Mouse (Mus musculus) inflammation-experienced regulatory T-cells (primary cell): ENCODE data around the gene Mak. TPM values are rescaled to one million over a fixed set of nuclear protein-coding genes. Genes with fewer than 3 reads are reported as not detected.

Experiments used
- polyA plus RNA-seq, 2 experiments: library from polyadenylated mRNA; unstranded; fragments of 100-300 nt; shearing (Covaris generic); gene quantifications; one replicate each; pipeline ENCODE4 v1.2.1; 2017

Gene Mak
- polyA plus RNA-seq, result 1 to 10 TPM in 1 of 2 experiments, under 1 TPM in 1; 0.12 to 1.1 TPM

GRCm38 (mm10) chr13:41079421-41079780 lies at the start of gene Mak:
Gene Mak, minus strand, starts transcription at chr13:41079706.

GRCm38 (mm10) chr13:41113940-41114339 lies 34.4 kb upstream of the Mak start, which contains the start of gene Sycp2l:
Gene Sycp2l, plus strand, starts transcription at chr13:41114307.

GRCm38 (mm10) chr13:41110935-41111334 lies 31.4 kb upstream of the Mak start, which contains the start of gene Gcm2:
Gene Gcm2, minus strand, starts transcription at chr13:41111035.

GRCm38 (mm10) chr13:41015829-41016634 lies 63.5 kb downstream of the Mak start, which contains the start of gene Tmem14c:
Gene Tmem14c, plus strand, starts transcription at chr13:41016292.

GRCm38 (mm10) chr13:41000926-41001639 lies 78.4 kb downstream of the Mak start, which contains the start of gene Pak1ip1:
Gene Pak1ip1, plus strand, starts transcription at chr13:41001023.

Other genes with a start within 250 kb of the Mak start
- gene Gcnt2, start 220.0 kb downstream of the Mak start, polyA plus RNA-seq, result 1 to 10 TPM in 1 of 2 experiments, not detected in 1; 1.9 TPM
- gene Pak1ip1, start 78.7 kb downstream of the Mak start, polyA plus RNA-seq, result 100 to 1,000 TPM in 1 of 2 experiments, 10 to 100 TPM in 1; 78.8 to 103 TPM
- gene Tmem14c, start 63.4 kb downstream of the Mak start, polyA plus RNA-seq, result 100 to 1,000 TPM; 132 to 145 TPM
- under 1 TPM; 0.18 to 0.76 TPM for gene Gcm2, start 31.3 kb upstream of the Mak start, polyA plus RNA-seq
- gene Sycp2l, start 34.6 kb upstream of the Mak start, polyA plus RNA-seq, result under 1 TPM; 0.42 to 0.83 TPM
- under 1 TPM in 1 of 2 experiments, not detected in 1; 0.20 TPM for gene Elovl2, start 140.7 kb upstream of the Mak start, polyA plus RNA-seq
- 10 to 100 TPM; 10.5 to 12.2 TPM for gene Smim13, start 170.1 kb upstream of the Mak start, polyA plus RNA-seq
- gene Gm17364, start 194.3 kb upstream of the Mak start, polyA plus RNA-seq, result not detected